Mouse (Mus musculus): ENCODE data around the gene Ncs1.

DNA sequence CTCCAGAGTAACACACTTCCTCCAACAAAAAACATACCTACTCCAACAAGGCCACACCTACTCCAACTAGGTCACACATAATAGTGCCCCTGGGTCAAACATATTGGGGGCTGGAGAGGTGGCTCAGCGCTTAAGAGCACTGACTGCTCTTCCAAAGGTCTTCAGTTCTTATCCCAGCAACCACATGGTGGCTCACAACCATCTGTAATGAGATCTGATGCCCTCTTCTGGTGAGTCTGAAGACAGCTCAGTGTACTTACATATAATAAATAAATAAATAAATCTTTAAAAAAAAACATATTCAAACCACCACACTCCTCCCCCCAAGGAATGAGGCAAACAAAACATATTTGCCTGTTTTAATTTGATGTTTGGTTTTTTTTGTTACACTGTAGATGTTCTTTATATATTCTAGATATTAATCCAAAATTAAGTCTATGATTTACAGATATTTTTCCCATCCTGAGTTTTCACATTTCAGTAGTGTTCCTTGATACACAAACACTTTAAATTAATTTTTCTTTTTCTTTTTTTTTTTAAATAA is 16.8 kb upstream of the Ncs1 start:
- TF ChIP-seq CTCF (IDR thresholded peaks at IDR 0.05; ENCODE audit: control insufficient read depth, insufficient read depth, insufficient read length) = no peak
- TF ChIP-seq MYOG (IDR thresholded peaks at IDR 0.05; ENCODE audit: control insufficient read depth, extremely low read depth, insufficient read length) = no peak
- TF ChIP-seq MAX (IDR thresholded peaks at IDR 0.05) = no peak
- no peak for TF ChIP-seq USF1 (IDR thresholded peaks at IDR 0.05; ENCODE audit: low read depth)
- no peak for TF ChIP-seq CEBPB (IDR thresholded peaks at IDR 0.05; ENCODE audit: low read depth)
- TF ChIP-seq MYOD1 (IDR thresholded peaks at IDR 0.05; ENCODE audit: control insufficient read depth, insufficient read length, low read depth) = no peak
- TF ChIP-seq FOSL1 (IDR thresholded peaks at IDR 0.05; ENCODE audit: insufficient read depth, low read length, poor library complexity, severe bottlenecking) = no peak

Measured in C2C12 (cell line).